Mouse (Mus musculus): ENCODE results near the gene Dapk2. TPM values are rescaled to one million over a fixed set of nuclear protein-coding genes. Genes with fewer than 3 reads are reported as not detected.

Gene Dapk2
- polyA plus RNA-seq, 2 experiments, result 11.7 to 25.2 TPM

DNA sequence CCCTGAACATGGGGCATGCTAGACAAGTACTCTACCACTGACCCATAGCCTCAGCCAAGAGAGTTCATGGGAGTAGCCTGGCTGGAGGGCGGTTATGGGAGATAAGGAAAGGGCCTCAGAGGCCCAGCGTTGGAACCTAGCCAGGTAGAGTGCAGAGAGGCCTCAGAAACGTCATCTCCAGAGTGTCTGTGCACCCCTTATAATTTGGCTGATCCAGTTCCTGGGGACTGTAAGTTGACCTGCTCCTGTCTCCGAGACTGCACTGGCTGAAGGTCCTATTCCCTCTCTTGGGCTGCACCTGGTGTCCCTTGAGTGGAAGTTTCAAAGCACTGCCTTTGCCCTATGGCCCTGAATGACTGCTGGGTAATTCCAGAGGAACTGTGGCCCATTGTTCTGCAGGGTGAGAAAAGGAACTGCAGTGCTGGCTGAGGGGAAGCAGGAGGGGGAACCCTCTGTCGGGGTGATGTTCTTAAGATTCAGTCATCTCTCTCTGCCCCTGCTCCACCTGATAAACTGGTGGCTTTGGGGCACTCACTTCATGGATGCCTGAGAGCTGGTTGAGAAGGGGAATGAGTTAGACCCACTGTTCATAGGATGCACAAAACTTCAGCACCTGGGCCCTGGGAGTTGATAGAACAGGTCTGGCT lies 55.5 kb downstream of the Dapk2 start:
- ATAC-seq (ENCODE audit: insufficient read depth) (peak; percentile 95), DNase-seq (ENCODE audit: low read depth in 3 of 3, low spot score in 3 of 3) (peak; percentile 73 to 77 (median 76))
- H3K4me3 ChIP-seq (ENCODE audit: insufficient read depth in 1 of 2, low read depth in 2 of 2, low read length in 2 of 2), result peak overlapping the region; percentile 17 to 40
- peak overlapping the region; percentile 74 for H3K27ac ChIP-seq
- no peaks in the 10 kb centered on the region for H3K27me3 ChIP-seq (ENCODE audit: control insufficient read depth, insufficient read depth, low read length)
- peak overlapping the region; percentile 70 for H3K9ac ChIP-seq (replicated peaks)
- H3K9me3 ChIP-seq (ENCODE audit: control insufficient read depth, low read length), result no peaks in the 10 kb centered on the region
- H3K4me1 ChIP-seq (replicated peaks; ENCODE audit: control insufficient read depth in 2 of 2, insufficient read depth in 2 of 2, low read length in 1 of 2), result peaks cover 37 to 42% of the 10 kb centered on the region in 2 experiments
- no peaks in the 10 kb centered on the region for H3K36me3 ChIP-seq (replicated peaks; ENCODE audit: control insufficient read depth, insufficient read depth, low read depth)
- WGBS (ENCODE audit: insufficient replicate concordance), result 10% methylated on average over 5 of the region's 5 CpGs
- peak overlapping the region; percentile 80 for H3K4me2 ChIP-seq (ENCODE audit: low read depth)
- TF ChIP-seq EP300 (IDR thresholded peaks at IDR 0.05; ENCODE audit: low read depth) (peak; percentile 53), CTCF (IDR thresholded peaks at IDR 0.05; ENCODE audit: low read depth) (no peak; the same call in 1 of the 2 replicates)

DNA sequence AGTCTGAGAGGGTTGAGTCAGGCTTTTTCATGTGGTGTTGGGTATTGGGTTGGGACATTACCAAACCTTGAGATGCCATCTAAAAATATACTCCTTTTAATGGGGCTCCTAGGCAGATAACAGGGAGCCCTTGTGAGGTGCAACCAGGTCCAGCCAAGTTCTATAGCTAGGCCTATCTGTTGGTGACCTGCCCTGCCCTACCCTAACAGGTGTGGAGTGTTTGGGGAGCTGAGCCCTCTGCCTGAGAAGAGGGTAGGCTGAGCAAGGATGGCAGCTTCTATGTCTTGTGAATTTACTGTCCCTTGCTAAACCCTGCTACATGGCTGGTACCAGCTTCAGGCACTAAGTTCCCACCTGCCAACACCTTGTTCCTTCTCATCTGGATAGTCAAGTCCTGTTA lies 57.5 kb downstream of the Dapk2 start:
- no peaks in the 10 kb centered on the region for H3K27me3 ChIP-seq (ENCODE audit: control insufficient read depth, insufficient read depth, low read length)
- no peaks in the 10 kb centered on the region for H3K36me3 ChIP-seq (replicated peaks; ENCODE audit: control insufficient read depth, insufficient read depth, low read depth)
- DNase-seq (ENCODE audit: low read depth in 3 of 3, low spot score in 3 of 3) (no peak), ATAC-seq (ENCODE audit: insufficient read depth) (no peak)
- no peak for TF ChIP-seq EP300 (IDR thresholded peaks at IDR 0.05; ENCODE audit: low read depth)
- TF ChIP-seq CTCF (IDR thresholded peaks at IDR 0.05; ENCODE audit: low read depth), result no peak
- H3K4me2 ChIP-seq (ENCODE audit: low read depth), result no peak overlapping the region
- no peaks in the 10 kb centered on the region for H3K9me3 ChIP-seq (ENCODE audit: control insufficient read depth, low read length)
- no peak overlapping the region for H3K4me3 ChIP-seq (ENCODE audit: insufficient read depth in 1 of 2, low read depth in 2 of 2, low read length in 2 of 2)
- H3K9ac ChIP-seq (replicated peaks), result no peak overlapping the region; the same call in 1 of the 2 replicates
- peaks cover 37 to 42% of the 10 kb centered on the region in 2 experiments for H3K4me1 ChIP-seq (replicated peaks; ENCODE audit: control insufficient read depth in 2 of 2, insufficient read depth in 2 of 2, low read length in 1 of 2)
- H3K27ac ChIP-seq, result peak overlapping the region; percentile 4

DNA sequence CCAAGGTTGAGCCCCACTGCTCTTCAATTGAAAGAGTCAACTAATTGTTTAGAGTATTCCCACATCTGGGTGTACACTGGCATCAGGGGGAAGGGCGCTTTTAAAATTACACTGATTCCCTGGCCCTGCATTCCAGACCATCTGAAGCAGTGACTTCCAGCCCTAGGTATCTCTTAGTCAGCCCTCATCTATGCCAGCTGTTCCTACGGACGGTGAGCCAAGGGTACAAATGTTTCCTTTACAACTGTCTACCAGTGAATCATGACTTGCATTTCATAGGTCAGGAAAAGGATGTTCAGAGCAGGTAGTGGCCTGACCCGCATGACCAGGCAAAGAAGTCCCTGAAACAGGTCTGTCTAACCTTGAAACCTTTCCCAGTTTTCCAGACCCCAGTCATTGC lies 59.9 kb downstream of the Dapk2 start:
- DNase-seq (ENCODE audit: low read depth in 3 of 3, low spot score in 3 of 3), result no peak
- TF ChIP-seq EP300 (IDR thresholded peaks at IDR 0.05; ENCODE audit: low read depth) (no peak), CTCF (IDR thresholded peaks at IDR 0.05; ENCODE audit: low read depth) (no peak)
- Histone ChIP-seq H3K36me3 (replicated peaks; ENCODE audit: control insufficient read depth, insufficient read depth, low read depth) (no peaks in the 10 kb centered on the region), H3K4me2 (ENCODE audit: low read depth) (no peak overlapping the region), H3K9ac (replicated peaks) (no peak overlapping the region), H3K9me3 (ENCODE audit: control insufficient read depth, low read length) (no peaks in the 10 kb centered on the region), H3K27ac (no peak overlapping the region), H3K4me3 (ENCODE audit: insufficient read depth in 1 of 2, low read depth in 2 of 2, low read length in 2 of 2) (no peak overlapping the region), H3K4me1 (replicated peaks; ENCODE audit: control insufficient read depth in 2 of 2, insufficient read depth in 2 of 2, low read length in 1 of 2) (peaks cover 25 to 30% of the 10 kb centered on the region in 2 experiments), H3K27me3 (ENCODE audit: control insufficient read depth, insufficient read depth, low read length) (no peaks in the 10 kb centered on the region)
- no peak for ATAC-seq (ENCODE audit: insufficient read depth)
- 66% methylated on average over 4 of the region's 4 CpGs for WGBS (ENCODE audit: insufficient replicate concordance)

DNA sequence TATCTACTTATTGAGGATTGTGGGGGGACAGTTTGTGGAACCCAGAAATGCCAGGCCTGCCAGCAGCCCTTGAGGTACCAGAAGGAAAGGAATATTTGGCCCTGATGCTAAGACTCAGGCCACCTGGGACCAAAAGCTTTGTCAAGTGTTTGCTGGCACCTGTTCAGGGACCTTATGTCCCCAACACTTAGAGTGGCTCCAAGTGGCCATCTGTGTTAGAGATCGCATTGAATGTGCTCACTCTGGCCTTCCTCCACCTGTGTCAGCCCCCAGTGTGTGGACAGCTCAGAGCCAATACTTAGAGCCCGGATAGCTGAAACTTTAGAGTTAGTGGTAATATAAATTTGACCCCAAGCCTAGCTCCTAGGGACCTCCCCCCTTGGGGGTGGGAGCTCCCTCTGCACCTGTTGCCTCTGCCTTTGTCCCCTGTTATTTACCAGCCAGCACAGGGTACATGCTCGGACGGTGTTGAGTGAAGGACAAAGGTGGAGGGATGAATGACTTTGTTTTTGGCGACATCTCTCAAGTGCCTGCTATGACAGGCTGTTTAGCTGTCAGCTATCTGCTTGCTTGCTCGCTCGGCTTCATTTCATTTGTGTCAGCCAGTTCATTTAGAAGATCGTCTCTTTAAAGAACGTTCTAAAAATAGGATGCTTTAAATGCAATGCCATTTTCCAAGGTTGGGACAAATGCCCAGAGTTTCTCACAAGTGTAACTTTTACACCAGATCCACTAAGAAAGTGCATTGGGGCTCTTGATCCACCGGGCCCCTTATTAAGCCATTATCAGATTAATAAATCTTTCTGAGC lies 61.1 kb downstream of the Dapk2 start:
- WGBS (ENCODE audit: insufficient replicate concordance), result 81% methylated on average over 10 of the region's 10 CpGs
- no peak overlapping the region for H3K27ac ChIP-seq
- ATAC-seq (ENCODE audit: insufficient read depth) (no peak), DNase-seq (ENCODE audit: low read depth in 3 of 3, low spot score in 3 of 3) (no peak)
- H3K4me2 ChIP-seq (ENCODE audit: low read depth), result no peak overlapping the region
- TF ChIP-seq CTCF (IDR thresholded peaks at IDR 0.05; ENCODE audit: low read depth), result no peak
- no peak for TF ChIP-seq EP300 (IDR thresholded peaks at IDR 0.05; ENCODE audit: low read depth)
- no peak overlapping the region for H3K4me3 ChIP-seq (ENCODE audit: insufficient read depth in 1 of 2, low read depth in 2 of 2, low read length in 2 of 2)
- H3K4me1 ChIP-seq (replicated peaks; ENCODE audit: control insufficient read depth in 2 of 2, insufficient read depth in 2 of 2, low read length in 1 of 2), result peaks cover 15 to 19% of the 10 kb centered on the region in 2 experiments
- no peaks in the 10 kb centered on the region for H3K36me3 ChIP-seq (replicated peaks; ENCODE audit: control insufficient read depth, insufficient read depth, low read depth)
- no peaks in the 10 kb centered on the region for H3K9me3 ChIP-seq (ENCODE audit: control insufficient read depth, low read length)
- H3K27me3 ChIP-seq (ENCODE audit: control insufficient read depth, insufficient read depth, low read length), result no peaks in the 10 kb centered on the region
- no peak overlapping the region for H3K9ac ChIP-seq (replicated peaks)

DNA sequence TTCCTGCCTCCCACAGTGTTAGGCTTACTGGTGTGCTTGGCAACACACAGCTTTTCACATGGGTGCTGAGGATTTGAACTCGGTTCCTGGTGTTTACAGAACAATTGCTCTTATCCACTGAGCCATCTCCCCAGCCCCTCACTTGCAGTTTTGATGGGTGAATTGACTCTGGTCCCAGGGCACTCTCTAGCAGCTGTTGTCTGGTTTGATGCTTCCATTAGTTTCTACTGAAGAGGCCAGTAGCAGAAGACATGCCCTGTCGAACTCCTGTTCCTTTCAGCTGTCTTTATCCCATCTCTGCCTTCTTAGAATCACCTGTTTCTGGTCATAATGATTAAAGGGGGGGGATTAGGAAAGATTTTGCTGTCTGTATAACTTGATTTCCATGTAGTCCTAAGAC lies 65.8 kb downstream of the Dapk2 start:
- Histone ChIP-seq H3K27ac (no peak overlapping the region), H3K4me3 (ENCODE audit: insufficient read depth in 1 of 2, low read depth in 2 of 2, low read length in 2 of 2) (no peak overlapping the region), H3K9me3 (ENCODE audit: control insufficient read depth, low read length) (no peaks in the 10 kb centered on the region), H3K4me2 (ENCODE audit: low read depth) (no peak overlapping the region), H3K9ac (replicated peaks) (no peak overlapping the region), H3K4me1 (replicated peaks; ENCODE audit: control insufficient read depth in 2 of 2, insufficient read depth in 2 of 2, low read length in 1 of 2) (peaks cover 5 to 9% of the 10 kb centered on the region in 2 experiments; a peak in 3 of 4 replicates), H3K36me3 (replicated peaks; ENCODE audit: control insufficient read depth, insufficient read depth, low read depth) (no peaks in the 10 kb centered on the region), H3K27me3 (ENCODE audit: control insufficient read depth, insufficient read depth, low read length) (no peaks in the 10 kb centered on the region)
- ATAC-seq (ENCODE audit: insufficient read depth) (no peak), DNase-seq (ENCODE audit: low read depth in 3 of 3, low spot score in 3 of 3) (no peak)
- no peak for TF ChIP-seq EP300 (IDR thresholded peaks at IDR 0.05; ENCODE audit: low read depth)
- TF ChIP-seq CTCF (IDR thresholded peaks at IDR 0.05; ENCODE audit: low read depth), result no peak
- 70% methylated on average over 2 of the region's 2 CpGs for WGBS (ENCODE audit: insufficient replicate concordance)

All from liver, embryonic 14.5 days (tissue).